Mouse (Mus musculus) frontal cortex, postnatal 36 days (tissue): Measurements from ENCODE around the gene Erp29.

Experiments used
- DNase-seq, 2 experiments: peaks; one replicate each; pipeline ENCODE4 v3.0.0; 2022; ENCODE audit warnings: low spot score in 2 of 2

Erp29 gene

DNA sequence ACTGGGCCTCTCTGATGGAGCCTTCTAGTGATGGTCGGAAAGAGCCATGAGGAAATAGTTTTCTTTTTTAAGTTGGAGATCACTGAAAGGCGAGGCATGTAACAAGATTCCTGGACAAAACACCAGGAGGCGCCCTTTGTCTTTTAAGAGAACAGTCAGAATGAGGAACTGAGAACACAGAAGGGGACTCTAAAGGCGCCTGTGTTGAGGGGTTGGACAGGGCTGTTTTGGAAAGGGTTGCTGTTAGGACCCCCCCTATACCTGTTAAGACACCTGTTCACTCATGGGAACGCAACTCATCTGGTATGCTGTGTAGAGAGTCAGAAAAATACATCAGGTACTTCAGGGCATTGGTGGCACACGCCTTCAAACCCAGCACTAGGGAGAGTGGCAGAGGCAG, 2.3 kb downstream of the Erp29 start:
- peak in 1 of 2 experiments; percentile 40 for DNase-seq

DNA sequence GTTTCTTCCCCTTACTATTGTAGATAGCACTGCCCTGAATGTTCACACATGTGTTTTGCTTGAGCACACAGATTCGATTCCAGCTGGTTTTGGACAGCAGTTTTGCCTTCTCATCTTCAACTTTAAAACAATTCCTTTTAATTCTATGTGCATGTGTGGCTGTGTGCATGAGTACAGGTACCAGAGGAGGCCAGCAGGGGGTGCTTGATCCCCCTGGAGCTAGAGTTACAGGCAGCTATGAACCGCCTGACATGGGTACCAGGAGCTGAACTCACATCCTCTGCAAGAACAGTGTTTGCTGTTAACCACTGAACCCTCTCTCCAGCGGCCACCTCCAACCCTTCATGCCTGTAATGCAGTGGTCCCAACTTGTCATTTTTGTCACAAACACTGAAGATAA, 3.9 kb downstream of the Erp29 start:
- DNase-seq = no peak

DNA sequence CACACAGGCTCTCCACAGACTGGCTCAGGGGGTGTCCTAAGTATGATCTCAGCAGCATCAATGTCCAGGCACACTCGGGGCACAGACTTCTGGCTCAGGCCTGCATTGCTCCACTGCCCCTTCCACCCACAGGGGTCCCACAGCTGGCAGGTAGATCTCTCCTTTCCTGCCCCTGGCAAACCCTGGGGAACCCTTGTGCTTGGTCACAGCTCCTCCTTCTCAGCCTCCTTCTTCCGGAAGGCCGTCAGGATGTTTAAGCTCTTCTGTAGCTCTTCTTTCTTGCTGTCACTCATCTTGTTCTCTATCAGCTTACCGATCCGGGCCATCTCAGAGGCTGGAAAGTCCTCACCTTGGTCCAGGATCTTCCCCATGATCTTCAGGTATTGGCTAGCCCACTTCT, 7.4 kb downstream of the Erp29 start:
- no peak for DNase-seq

DNA sequence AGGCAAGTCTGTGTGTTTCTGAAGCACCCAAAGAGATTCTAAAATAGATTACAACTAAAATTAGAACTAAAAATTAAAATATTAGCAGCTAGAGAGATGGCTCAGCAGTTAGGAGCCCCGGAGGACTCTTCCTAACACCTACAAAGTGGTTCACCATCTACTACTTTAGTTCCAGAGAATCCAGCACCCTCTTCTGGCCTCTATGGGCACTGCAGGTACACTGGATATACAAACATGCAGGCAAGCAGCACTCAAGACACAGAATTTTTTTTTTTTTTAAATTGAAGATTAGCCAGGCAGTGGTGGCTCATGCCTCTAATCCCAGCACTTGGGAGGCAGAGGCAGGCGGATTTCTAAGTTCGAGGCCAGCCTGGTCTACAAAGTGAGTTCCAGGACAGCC, 8.8 kb downstream of the Erp29 start:
- peak in 1 of 2 experiments; percentile 56 for DNase-seq

DNA sequence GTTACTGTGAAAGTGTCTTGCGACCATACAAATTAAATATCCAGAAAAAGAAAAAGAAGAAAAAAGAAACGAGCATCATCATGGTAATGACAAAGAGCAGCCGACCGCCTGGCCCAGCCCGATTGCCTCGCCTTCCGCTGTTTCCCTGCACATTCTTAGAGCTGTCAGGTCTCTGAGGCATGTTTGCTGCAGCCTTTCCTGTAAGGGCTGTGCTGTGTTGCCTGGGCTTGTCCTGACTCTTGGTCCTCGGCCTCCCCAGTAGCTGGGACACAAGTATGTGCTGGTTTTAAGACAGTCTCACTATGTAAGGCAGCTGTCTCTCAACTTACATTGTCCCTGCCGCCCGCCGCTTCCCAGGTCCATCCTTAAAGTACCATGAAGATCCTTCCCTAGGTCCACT, 13.6 kb downstream of the Erp29 start:
- no peak for DNase-seq

DNA sequence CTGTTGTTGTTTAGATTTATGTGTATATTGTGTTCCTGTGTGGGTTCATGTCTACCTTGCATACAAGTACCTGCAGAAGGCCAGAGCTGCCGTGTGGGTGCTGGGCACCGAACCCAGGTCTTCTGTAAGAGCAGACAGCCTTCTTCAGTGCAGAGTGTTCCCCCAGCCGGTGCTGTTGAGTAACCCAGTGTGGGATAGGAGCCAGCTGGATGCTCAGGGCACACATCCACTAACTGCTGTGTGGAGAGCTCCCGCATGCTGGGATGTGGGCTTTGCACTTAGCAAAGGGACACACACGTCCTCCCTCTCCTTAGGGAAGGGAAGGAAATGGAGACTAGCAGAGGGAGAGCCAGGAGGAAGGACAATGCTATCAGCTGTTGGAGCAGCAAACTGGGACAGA, 14.2 kb downstream of the Erp29 start:
- DNase-seq = peak in 1 of 2 experiments; percentile 19

DNA sequence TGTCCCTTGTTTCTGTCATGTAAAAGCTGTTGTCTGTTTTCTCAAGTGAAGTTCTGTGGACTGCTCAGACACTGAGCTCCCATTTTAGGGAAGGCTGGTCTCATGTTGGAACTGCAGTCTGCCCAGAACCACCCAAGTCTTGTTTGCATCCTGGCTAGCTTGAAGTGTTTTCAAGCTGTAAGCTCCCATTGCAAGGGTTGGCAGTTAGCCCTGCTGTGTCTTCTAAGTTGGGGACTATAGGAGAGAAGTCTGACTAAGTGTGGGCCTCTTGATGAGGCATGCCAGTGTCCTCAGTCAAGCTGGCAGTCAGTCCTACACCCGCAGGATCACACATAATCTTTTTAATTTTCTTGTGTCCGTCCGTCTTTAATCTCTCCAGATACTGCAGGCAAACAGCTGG, 23.4 kb downstream of the Erp29 start:
- DNase-seq = peak; percentile 30 to 37

DNA sequence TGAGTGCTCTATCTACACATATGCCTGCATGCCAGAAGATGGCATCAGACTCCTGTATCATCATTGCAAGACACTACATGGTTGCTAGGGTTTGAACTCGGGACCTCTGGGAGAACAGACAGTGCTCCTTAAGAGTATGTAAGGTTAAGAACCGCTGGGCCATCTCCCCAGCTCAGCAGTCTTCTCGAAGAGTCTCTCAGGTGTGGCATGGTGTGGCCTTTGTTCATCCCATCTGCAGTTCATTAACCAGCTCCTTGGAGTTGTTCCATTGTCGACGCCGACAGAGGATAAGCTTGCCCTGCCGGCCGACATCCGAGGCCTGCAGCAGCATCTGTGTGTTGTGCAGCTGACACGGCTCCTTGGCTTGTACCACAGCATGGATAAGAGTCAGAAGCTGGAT, 29.0 kb downstream of the Erp29 start:
- no peak for DNase-seq

DNA sequence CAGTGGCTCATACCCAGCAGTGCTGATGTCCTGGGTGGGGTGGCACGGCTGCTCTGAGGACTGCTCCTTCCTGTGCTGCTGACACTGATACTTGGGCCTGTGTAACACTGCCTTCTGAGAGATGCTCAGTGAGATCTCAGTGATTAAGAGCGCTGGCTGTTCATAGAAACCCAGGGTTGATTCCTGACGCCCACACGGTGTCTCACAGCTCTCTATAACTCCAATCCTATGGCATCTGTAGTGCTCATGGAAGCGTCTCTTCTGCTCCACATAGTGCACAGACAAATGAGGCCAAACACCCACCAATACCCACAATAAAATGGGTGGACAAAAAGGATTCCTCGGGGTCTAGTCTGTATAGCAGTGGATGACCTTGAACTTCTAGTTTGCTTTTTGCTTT, 29.5 kb downstream of the Erp29 start:
- peak in 1 of 2 experiments; percentile 46 for DNase-seq

DNA sequence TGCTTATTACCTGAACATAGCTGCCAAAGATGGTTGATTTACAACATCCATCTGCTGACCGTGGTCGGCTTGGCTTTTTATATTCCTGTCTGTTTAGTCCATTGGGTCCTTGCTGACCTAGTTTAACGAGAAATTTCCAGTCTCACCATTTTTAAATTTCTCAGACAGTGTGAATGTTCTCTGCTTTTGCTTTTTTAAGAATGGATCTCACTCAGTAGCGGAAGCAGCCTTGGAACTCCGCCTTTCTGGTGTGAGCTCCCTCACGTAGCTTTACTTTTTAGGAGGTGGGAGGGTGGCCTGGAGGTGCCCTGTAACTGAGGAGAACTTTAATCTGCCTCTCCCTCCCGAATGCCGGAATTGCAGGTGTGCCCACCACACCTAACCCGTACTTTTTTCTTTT, 31.6 kb downstream of the Erp29 start:
- no peak for DNase-seq

DNA sequence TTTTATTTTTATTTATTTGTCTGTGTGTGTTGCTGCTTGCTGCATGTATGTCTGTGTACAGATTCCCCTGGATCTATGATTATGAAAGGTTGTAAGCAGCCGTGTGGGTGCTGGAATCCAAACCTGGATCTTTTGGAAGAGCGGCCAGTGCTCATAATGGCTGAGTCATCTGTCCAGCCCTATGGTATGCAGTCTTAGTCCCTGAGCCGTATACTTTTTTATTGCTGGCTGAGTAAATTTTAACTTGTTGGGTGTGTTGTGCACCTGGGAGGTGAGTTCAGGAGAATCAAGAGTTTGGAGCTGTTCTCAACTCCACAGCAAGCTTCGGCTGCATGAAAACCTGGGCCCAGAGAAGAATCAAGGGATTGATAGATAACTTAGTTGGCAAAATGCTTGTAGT, 41.3 kb downstream of the Erp29 start:
- DNase-seq = no peak

DNA sequence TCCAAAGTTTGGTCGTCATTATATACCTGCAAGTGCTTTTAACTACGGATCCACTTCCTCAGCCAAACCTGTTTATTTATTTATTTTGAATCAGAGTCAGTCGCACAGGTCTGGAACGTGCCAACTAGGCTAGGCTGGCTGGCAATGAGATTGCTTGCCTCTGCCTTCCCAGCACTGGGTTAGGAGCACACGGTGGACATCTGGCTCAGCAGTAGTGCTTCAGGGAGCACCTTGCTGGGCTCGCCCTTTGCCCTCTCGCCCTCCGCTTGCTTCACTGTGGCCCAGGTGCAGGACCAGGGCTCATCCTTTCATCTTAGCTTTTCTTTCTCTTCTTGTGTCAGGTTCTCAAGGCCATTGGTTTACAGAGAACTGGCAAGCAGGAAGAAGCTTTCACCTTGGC, 44.5 kb downstream of the Erp29 start:
- no peak for DNase-seq

DNA sequence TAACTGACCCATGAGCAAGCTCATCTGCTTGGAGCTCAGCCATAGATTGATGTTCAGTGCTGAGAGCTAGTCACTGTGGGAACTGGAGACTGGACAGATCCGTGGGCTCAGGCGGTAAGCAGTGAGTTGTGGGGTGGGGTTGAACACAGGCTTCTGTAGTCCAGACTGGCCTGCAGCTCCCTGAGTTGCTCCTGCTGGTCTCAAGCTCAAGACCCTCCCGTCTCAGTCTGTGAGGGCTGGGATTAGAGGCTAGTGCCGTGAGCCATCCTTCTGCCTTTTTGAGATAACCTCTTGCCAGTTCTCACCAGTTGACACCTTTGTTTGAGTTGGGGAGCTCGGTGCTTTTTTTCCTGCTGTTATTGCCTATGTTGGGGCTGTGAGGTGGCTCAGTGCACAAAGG, 51.5 kb downstream of the Erp29 start:
- DNase-seq = no peak

DNA sequence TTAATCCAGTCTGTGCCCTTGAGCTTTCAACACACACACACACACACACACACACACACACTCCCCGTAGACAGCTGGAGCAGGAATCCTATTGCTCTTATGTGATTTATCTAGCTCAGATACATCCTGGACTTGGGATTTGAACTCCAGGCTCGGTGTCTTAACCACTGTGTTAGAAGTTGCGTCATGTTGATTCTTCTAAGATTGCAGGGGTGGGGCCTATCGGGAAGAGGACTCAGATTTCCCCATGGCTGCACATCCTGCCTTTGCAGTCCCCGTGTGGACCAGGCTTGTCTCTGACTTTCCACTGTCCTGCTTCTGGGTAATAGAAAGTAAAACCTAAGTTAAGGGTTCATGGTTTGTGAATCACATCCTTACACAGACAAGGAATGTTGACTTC, 52.2 kb downstream of the Erp29 start:
- no peak for DNase-seq

DNA sequence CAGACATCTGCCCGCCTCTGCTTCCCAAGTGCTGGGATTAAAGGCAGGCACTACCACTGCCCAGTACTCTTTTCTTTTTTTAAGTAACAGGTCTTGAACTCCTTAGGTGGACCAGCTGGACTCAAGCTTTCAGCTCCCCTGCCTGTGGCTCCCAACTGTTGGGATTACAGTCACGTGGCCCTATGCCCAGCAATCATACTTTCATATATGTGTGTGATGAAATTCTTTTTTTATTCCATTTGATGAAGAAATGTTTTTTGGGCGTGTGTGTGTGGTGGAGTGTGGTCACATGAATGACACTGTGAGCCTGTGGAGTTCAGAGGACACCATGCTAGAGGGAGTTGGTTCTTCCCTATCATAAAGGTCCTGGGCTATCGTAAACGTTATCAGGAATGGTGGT, 52.8 kb downstream of the Erp29 start:
- no peak for DNase-seq

DNA sequence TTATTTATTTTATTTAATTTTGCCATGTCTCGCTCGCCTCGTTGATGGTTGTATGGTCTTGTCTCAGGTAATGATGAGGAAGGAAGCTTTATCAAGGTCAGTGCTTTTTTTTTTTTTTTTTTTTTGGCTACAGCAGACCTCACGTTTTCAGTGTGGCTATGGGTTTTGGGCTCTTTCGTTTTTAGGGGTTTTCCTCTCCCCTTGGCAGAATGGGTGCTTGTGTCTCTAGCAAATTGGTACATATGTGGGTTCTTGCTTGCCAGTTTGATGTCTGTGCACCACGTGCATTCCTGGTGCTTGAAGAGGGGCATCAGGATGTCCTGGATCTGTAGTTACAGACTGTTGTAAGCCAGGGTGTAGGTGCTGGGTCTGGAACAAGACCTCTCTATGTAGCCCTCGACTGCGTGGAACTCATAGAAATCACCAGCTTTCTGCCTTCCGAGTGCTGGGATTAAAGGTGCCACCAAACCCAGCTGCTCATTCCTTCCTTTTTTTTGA, 53.3 kb downstream of the Erp29 start:
- no peak for DNase-seq

DNA sequence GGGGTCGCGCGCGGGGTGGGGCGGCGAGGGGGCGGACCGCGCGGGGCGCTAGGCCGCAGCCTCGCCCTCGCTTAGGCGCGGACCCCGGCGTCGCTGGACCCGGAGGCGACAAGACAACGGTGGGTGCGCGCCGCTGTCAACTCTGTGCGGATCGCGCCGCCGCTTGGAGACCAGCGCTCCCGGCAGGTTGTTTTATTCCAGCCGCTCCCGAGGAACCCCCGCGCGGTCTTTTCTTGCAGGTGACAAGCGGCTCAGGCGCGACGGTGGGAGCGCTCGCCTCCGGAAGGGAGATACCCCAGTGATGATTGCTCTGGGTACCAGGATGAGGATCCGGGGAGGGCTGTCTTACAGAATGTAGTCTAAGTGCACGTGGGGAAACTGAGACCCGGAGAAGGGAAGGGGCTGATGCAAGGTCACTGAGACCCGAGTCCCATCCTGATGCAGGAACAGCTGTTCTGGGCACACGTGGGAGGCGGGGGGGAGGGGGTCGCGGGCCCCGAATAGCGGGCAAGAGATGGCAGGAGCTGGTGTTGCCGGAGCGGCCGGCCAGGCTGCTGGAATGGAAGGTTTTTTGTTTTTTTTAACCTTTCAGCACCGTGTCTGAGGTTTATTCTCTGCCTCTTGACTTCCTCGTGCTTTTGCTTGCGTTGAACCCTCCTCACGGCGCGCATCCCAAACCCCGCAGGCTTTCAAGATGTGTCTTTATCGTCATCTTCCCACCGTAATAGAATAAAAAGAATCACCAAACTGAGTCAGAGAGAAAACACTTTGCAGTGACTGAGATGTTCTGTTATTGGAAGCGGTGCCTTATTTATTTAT, 54.0 kb downstream of the Erp29 start:
- no peak for DNase-seq

DNA sequence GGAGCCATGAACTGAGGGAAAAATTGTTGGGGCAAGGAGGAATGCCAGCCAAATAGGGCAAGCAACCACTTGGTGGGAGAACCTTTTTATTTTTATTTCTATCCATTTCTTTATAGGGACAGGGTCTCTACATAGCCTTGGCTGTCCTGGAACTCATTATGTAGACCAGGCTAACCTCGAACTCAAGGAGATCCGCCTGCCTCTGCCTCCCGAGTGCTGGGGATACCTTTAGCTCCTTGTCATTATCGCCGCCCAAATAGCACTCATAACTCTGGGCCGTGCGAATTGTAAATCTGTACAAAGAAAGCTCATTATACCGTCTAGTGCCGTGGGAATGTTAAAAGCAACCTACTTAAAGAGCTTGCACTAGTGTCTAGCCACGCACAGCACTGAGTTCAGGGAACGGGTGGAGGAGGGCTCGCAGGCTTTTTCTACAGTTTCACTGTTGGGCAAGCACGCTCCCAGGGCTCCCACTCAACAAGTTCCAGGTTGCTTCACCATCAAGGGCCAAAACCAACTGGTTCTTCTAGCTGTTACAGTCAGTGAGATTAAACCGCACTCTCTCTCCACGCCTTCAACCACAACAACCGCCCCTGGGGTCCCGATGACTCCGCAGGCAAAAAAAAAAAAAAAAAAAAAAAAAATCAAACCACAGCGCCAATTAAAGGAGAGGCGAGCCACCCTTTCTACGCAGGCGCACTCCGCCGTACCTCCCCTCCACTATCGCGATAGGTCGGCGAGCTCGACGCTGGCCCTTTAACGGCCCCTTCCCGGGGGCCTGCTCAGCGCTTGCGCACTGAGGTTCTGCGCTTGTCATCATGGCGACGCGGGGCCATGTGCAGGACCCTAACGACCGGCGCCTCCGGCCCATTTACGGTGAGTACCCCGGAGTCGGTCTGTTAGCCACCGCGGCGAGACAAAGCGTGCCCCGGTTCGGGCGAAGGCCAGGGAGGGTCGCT, 54.8 kb downstream of the Erp29 start, which contains the start of gene Naa25:
TSS of gene Naa25 (plus strand) at position 750 of the 959 bp plus-strand sequence.
- peak; percentile 92 for DNase-seq

DNA sequence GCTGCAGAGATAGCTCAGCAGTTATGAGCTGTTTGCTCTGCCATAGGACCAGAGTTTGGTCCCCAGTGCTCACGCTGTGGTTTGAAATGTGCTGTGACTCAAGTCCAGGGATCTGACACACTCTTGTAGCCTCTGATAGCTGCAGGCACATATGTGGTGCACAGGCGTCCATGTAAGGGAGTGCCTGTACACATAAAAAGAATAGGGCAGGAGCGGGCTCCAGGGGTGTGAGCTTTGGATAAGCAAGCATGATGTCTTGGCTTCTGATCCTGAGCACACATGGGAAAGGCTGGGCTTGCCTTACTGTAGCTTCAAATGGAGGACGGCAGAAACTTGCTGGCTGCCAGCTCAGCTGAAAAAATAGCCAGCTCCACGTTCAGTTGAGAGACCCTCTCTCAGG, 56.7 kb downstream of the Erp29 start:
- no peak for DNase-seq

DNA sequence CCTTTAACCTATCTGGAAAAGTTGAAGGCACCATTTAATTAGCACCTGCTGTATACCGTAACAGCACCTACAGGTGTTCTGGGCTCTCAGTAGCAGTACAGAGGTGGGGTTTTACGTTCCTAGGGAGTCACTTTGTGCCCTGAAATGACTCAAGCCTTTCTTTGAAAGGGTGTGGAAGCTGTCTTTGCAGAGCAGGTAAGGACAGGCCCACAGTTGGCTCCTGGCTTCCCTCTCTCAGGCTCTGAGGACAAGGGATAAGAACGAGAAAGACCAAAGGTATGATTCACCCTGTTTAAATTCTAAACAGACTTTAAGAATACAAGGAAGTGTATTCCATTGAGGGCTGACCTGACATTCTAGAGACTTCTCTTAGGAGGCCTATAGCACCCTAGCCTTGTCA, 58.9 kb downstream of the Erp29 start:
- no peak for DNase-seq

DNA sequence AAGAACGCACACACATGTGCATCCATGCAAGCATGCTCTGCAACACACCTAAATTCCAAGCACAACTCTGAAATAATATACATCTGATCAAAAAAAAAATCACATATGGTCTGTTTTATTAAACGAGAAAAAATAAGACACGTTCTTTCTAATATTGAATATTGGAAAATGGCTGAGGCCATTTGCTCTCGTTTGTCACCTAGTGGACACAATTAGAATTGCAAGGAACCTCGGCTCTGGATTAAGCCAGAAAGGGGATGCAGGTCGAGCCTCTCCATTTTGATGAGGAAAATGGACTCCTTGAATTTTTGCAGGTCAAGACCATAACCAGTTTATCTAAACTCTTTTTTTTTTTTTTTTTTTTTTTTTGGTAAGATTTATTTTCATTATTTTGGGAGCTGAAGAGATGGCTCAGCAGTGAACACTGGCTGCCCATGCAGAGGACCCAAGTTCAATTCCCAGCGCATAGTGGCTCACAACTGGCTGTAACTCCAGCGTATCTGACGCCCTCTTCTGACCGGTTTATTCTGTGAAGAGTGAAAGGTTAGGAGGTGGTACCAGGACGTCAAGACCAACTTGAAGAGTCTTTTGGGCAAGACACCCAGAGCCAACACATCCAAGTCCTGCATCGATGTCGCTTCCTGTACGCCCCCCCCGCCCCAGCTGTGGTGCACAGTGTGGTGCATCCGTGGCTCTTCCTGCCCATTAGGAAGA, 59.5 kb downstream of the Erp29 start:
- DNase-seq = no peak

DNA sequence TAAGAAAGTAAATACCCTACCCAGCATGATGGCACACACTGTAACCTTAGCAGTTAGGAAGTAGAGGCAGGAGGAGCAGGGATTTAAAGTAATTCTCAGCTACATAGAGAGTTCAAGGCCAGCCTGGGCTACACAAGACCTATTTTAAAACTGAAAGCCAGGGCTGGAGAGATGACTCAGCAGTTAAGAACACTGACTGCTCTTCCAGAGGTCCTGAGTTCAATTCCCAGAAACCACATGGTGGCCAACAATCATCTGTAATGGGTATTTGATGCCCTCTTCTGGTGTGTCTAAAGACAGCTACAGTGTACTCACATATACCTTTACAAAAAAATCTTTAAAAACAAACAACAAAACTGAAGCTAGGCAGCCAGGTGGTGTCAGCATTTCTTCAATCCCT, 62.6 kb downstream of the Erp29 start:
- DNase-seq = no peak
